Mouse (Mus musculus): Measurements from ENCODE around the gene 9930111J21Rik2. TPM values are rescaled to one million over a fixed set of nuclear protein-coding genes. Genes with fewer than 3 reads are reported as not detected.
"Not testable (repeated sequence)": the region's sequence is repeated elsewhere in the genome, so short reads cannot be mapped to it uniquely, and the experiment has no call there.

Gene 9930111J21Rik2
- polyA plus RNA-seq, 1 experiment from 2014 or later: 0.53 TPM

- Histone ChIP-seq H3K4me2 (ENCODE audit: low read length) (no peak overlapping the region), H3K27ac (ENCODE audit: low read length) (no peak overlapping the region), H3K9ac (replicated peaks; ENCODE audit: low read depth, low read length) (no peak overlapping the region), H3K4me3 (replicated peaks; ENCODE audit: low read length) (no peak overlapping the region), H3K4me1 (replicated peaks; ENCODE audit: control insufficient read depth, insufficient read depth, low read length) (no peaks in the 10 kb centered on the region), H3K27me3 (replicated peaks; ENCODE audit: control insufficient read depth, insufficient read depth, low read length) (no peaks in the 10 kb centered on the region), H3K36me3 (ENCODE audit: control insufficient read depth, insufficient read depth) (no peaks in the 10 kb centered on the region), H3K9me3 (ENCODE audit: control insufficient read depth, low read length) (no peaks in the 10 kb centered on the region)
- 89% methylated on average over 4 of the region's 4 CpGs for WGBS
- ATAC-seq: no peak
These were observed 30.3 kb upstream of the 9930111J21Rik2 start for GRCm38 (mm10) chr11:49081356-49081755.

- Histone ChIP-seq H3K36me3 (ENCODE audit: control insufficient read depth, insufficient read depth) (no peaks in the 10 kb centered on the region), H3K9me3 (ENCODE audit: control insufficient read depth, low read length) (no peaks in the 10 kb centered on the region), H3K27ac (ENCODE audit: low read length) (no peak overlapping the region), H3K9ac (replicated peaks; ENCODE audit: low read depth, low read length) (no peak overlapping the region), H3K4me1 (replicated peaks; ENCODE audit: control insufficient read depth, insufficient read depth, low read length) (no peaks in the 10 kb centered on the region), H3K4me2 (ENCODE audit: low read length) (no peak overlapping the region), H3K27me3 (replicated peaks; ENCODE audit: control insufficient read depth, insufficient read depth, low read length) (no peaks in the 10 kb centered on the region), H3K4me3 (replicated peaks; ENCODE audit: low read length) (no peak overlapping the region)
- 91% methylated on average over 1 of the region's 1 CpGs for WGBS
- no peak for ATAC-seq
These were observed 29.6 kb upstream of the 9930111J21Rik2 start for GRCm38 (mm10) chr11:49080636-49081035.

GRCm38 (mm10) chr11:49078719-49079118 lies 27.7 kb upstream of the 9930111J21Rik2 start:
- Histone ChIP-seq H3K9me3 (ENCODE audit: control insufficient read depth, low read length) (no peaks in the 10 kb centered on the region), H3K9ac (replicated peaks; ENCODE audit: low read depth, low read length) (no peak overlapping the region), H3K4me3 (replicated peaks; ENCODE audit: low read length) (no peak overlapping the region), H3K4me1 (replicated peaks; ENCODE audit: control insufficient read depth, insufficient read depth, low read length) (no peaks in the 10 kb centered on the region), H3K4me2 (ENCODE audit: low read length) (no peak overlapping the region), H3K36me3 (ENCODE audit: control insufficient read depth, insufficient read depth) (no peaks in the 10 kb centered on the region), H3K27ac (ENCODE audit: low read length) (no peak overlapping the region), H3K27me3 (replicated peaks; ENCODE audit: control insufficient read depth, insufficient read depth, low read length) (no peaks in the 10 kb centered on the region)
- WGBS: 87% methylated on average over 3 of the region's 3 CpGs
- no peak for ATAC-seq

- H3K36me3 ChIP-seq (ENCODE audit: control insufficient read depth, insufficient read depth): no peaks in the 10 kb centered on the region
- no peaks in the 10 kb centered on the region for H3K27me3 ChIP-seq (replicated peaks; ENCODE audit: control insufficient read depth, insufficient read depth, low read length)
- no peak overlapping the region for H3K4me2 ChIP-seq (ENCODE audit: low read length)
- WGBS: 73% methylated on average over 1 of the region's 1 CpGs
- H3K4me3 ChIP-seq (replicated peaks; ENCODE audit: low read length): no peak overlapping the region
- ATAC-seq: no peak
- H3K27ac ChIP-seq (ENCODE audit: low read length): no peak overlapping the region
- H3K9ac ChIP-seq (replicated peaks; ENCODE audit: low read depth, low read length): no peak overlapping the region
- H3K4me1 ChIP-seq (replicated peaks; ENCODE audit: control insufficient read depth, insufficient read depth, low read length): no peaks in the 10 kb centered on the region
- no peaks in the 10 kb centered on the region for H3K9me3 ChIP-seq (ENCODE audit: control insufficient read depth, low read length)
These were observed 26.0 kb upstream of the 9930111J21Rik2 start for GRCm38 (mm10) chr11:49077012-49077411.

- not testable (repeated sequence) for H3K9ac ChIP-seq (replicated peaks; ENCODE audit: low read depth, low read length); H3K27ac ChIP-seq (ENCODE audit: low read length); H3K9me3 ChIP-seq (ENCODE audit: control insufficient read depth, low read length); H3K4me2 ChIP-seq (ENCODE audit: low read length); H3K27me3 ChIP-seq (replicated peaks; ENCODE audit: control insufficient read depth, insufficient read depth, low read length); H3K36me3 ChIP-seq (ENCODE audit: control insufficient read depth, insufficient read depth); H3K4me3 ChIP-seq (replicated peaks; ENCODE audit: low read length); ATAC-seq; H3K4me1 ChIP-seq (replicated peaks; ENCODE audit: control insufficient read depth, insufficient read depth, low read length)
- 84% methylated on average over 6 of the region's 6 CpGs for WGBS
These were observed 25.1 kb upstream of the 9930111J21Rik2 start, which contains the start of gene Ifi47 for GRCm38 (mm10) chr11:49076001-49076757. Gene Ifi47 (plus strand): TSS chr11:49076587.

GRCm38 (mm10) chr11:49068358-49068757 lies 17.3 kb upstream of the 9930111J21Rik2 start:
- Histone ChIP-seq H3K9ac (replicated peaks; ENCODE audit: low read depth, low read length) (no peak overlapping the region), H3K9me3 (ENCODE audit: control insufficient read depth, low read length) (no peaks in the 10 kb centered on the region), H3K4me2 (ENCODE audit: low read length) (no peak overlapping the region), H3K4me1 (replicated peaks; ENCODE audit: control insufficient read depth, insufficient read depth, low read length) (no peaks in the 10 kb centered on the region), H3K4me3 (replicated peaks; ENCODE audit: low read length) (no peak overlapping the region), H3K27ac (ENCODE audit: low read length) (no peak overlapping the region), H3K27me3 (replicated peaks; ENCODE audit: control insufficient read depth, insufficient read depth, low read length) (no peaks in the 10 kb centered on the region), H3K36me3 (ENCODE audit: control insufficient read depth, insufficient read depth) (no peaks in the 10 kb centered on the region)
- WGBS: 94% methylated on average over 1 of the region's 1 CpGs
- no peak for ATAC-seq

GRCm38 (mm10) chr11:49063713-49064469 lies 12.8 kb upstream of the 9930111J21Rik2 start, which contains the start of gene Tgtp2:
Gene Tgtp2 (minus strand): TSS chr11:49064206.
- H3K9ac ChIP-seq (replicated peaks; ENCODE audit: low read depth, low read length); H3K4me3 ChIP-seq (replicated peaks; ENCODE audit: low read length); H3K27ac ChIP-seq (ENCODE audit: low read length); H3K27me3 ChIP-seq (replicated peaks; ENCODE audit: control insufficient read depth, insufficient read depth, low read length); ATAC-seq; H3K36me3 ChIP-seq (ENCODE audit: control insufficient read depth, insufficient read depth); H3K4me1 ChIP-seq (replicated peaks; ENCODE audit: control insufficient read depth, insufficient read depth, low read length); H3K4me2 ChIP-seq (ENCODE audit: low read length); H3K9me3 ChIP-seq (ENCODE audit: control insufficient read depth, low read length): not testable (repeated sequence)
- WGBS: 87% methylated on average over 5 of the region's 5 CpGs

GRCm38 (mm10) chr11:49061865-49062264 lies 10.8 kb upstream of the 9930111J21Rik2 start:
- not testable (repeated sequence) for H3K4me1 ChIP-seq (replicated peaks; ENCODE audit: control insufficient read depth, insufficient read depth, low read length); H3K9ac ChIP-seq (replicated peaks; ENCODE audit: low read depth, low read length); H3K36me3 ChIP-seq (ENCODE audit: control insufficient read depth, insufficient read depth); H3K27ac ChIP-seq (ENCODE audit: low read length); ATAC-seq; H3K4me3 ChIP-seq (replicated peaks; ENCODE audit: low read length); H3K4me2 ChIP-seq (ENCODE audit: low read length); H3K9me3 ChIP-seq (ENCODE audit: control insufficient read depth, low read length); H3K27me3 ChIP-seq (replicated peaks; ENCODE audit: control insufficient read depth, insufficient read depth, low read length)
- 86% methylated on average over 2 of the region's 2 CpGs for WGBS

GRCm38 (mm10) chr11:49060061-49060460 lies 9.0 kb upstream of the 9930111J21Rik2 start:
- not testable (repeated sequence) for H3K4me1 ChIP-seq (replicated peaks; ENCODE audit: control insufficient read depth, insufficient read depth, low read length); H3K27ac ChIP-seq (ENCODE audit: low read length); H3K27me3 ChIP-seq (replicated peaks; ENCODE audit: control insufficient read depth, insufficient read depth, low read length); H3K36me3 ChIP-seq (ENCODE audit: control insufficient read depth, insufficient read depth); ATAC-seq; H3K9me3 ChIP-seq (ENCODE audit: control insufficient read depth, low read length); H3K4me2 ChIP-seq (ENCODE audit: low read length); H3K4me3 ChIP-seq (replicated peaks; ENCODE audit: low read length); H3K9ac ChIP-seq (replicated peaks; ENCODE audit: low read depth, low read length)
- WGBS: 67% methylated on average over 2 of the region's 3 CpGs
